Mouse (Mus musculus) heart, adult 2 months (tissue): ENCODE results near the gene Sacs. TPM values are rescaled to one million over a fixed set of nuclear protein-coding genes. Genes with fewer than 3 reads are reported as not detected.
A peak's percentile ranks its signal among the peaks of the same experiment; 100 is the strongest.

Source experiments
- DNase-seq, 2 experiments: peaks; one replicate each; pipeline ENCODE4 v3.0.0; 2021
- H3K27ac ChIP-seq: fragments of 200-600 bp; 2 replicates; pipeline ENCODE4 v1.8.1; 2022
- H3K27me3 ChIP-seq: fragments of 200-500 bp; 2 replicates; pipeline ENCODE4 v1.6.1; 2012; ENCODE audit warnings: mild to moderate bottlenecking, low read length, inconsistent platforms, mixed read lengths; ENCODE audit not compliant: control insufficient read depth, insufficient read depth
- H3K36me3 ChIP-seq: fragments of 200-500 bp; 2 replicates; pipeline ENCODE4 v1.6.1; 2012; ENCODE audit warnings: low read length, inconsistent platforms; ENCODE audit not compliant: control insufficient read depth, insufficient read depth
- H3K4me1 ChIP-seq: fragments of 200-500 bp; 2 replicates; pipeline ENCODE4 v1.6.1; 2011; ENCODE audit warnings: low read length; ENCODE audit not compliant: control insufficient read depth, insufficient read depth
- H3K4me3 ChIP-seq: fragments of 200-600 bp; 2 replicates; pipeline ENCODE4 v1.8.1; 2022
- H3K79me2 ChIP-seq: fragments of 200-500 bp; replicated peaks from 2 replicates; pipeline ENCODE4 v1.6.1; 2012; ENCODE audit warnings: mild to moderate bottlenecking, inconsistent platforms, low read length, moderate library complexity, mixed read lengths; ENCODE audit not compliant: control insufficient read depth, insufficient read depth
- H3K9ac ChIP-seq: fragments of 200-500 bp; 2 replicates; pipeline ENCODE4 v1.6.1; 2012; ENCODE audit warnings: low read depth, mild to moderate bottlenecking, control low read depth, inconsistent platforms, low read length, mixed read lengths
- CTCF ChIP-seq: fragments of 200-600 bp; IDR thresholded peaks from 2 replicates; pipeline ENCODE4 v1.8.1; 2022; ENCODE audit warnings: antibody characterized with exemption, mild to moderate bottlenecking, moderate library complexity
- EP300 ChIP-seq: fragments of 200-500 bp; IDR thresholded peaks from 2 replicates; pipeline ENCODE4 v1.6.1; 2011; ENCODE audit warnings: low read depth, low read length, control low read depth; ENCODE audit not compliant: insufficient read depth
- POLR2A ChIP-seq: fragments of 200-500 bp; IDR thresholded peaks from 2 replicates; pipeline ENCODE4 v1.6.1; 2011; ENCODE audit warnings: mild to moderate bottlenecking, low read depth, low read length, control low read depth; ENCODE audit not compliant: insufficient read depth
- WGBS: fragments of 180-500 bp; shearing (Covaris S2); methylation state at CpG from one replicate; pipeline ENCODE4 v1.1.7; 2018; 5-methylcytosine and 5-hydroxymethylcytosine counted together
- intact Hi-C: fragments of 180-260 bp; cut with DNase I; formaldehyde crosslinking; loops from one replicate; pipeline ENCODE4 v1.15.1; 2025
- long read RNA-seq: library from polyadenylated mRNA; stranded (forward); transcript quantifications from one replicate; pipeline ENCODE4 v2.0.0, GENCODE M21; 2021
- polyA plus RNA-seq: library from polyadenylated mRNA; depleted of rRNA; stranded (reverse); fragments of >200 nt; gene quantifications from 2 replicates; pipeline ENCODE4 v1.2.3, GENCODE M21; 2012; rRNA removed
- total RNA-seq, 2 experiments: library from RNA; stranded (reverse); gene quantifications; 2 replicates each; pipeline ENCODE4 v1.2.3; 2021

Gene Sacs
- total RNA-seq (10 to 100 TPM; 24.2 to 25.8 TPM), polyA plus RNA-seq (3.3 and 8.9 TPM in 2 replicates)
- long read RNA-seq, partial matches to known transcripts = 0 of 2 reads
- long read RNA-seq, other reads (novel, unspliced or antisense) = 2 of 2 reads

GRCm38 (mm10) chr14:61137994-61138726, at the start of gene Sacs:
TSS of gene Sacs (plus strand) at chr14:61138457.
- Histone ChIP-seq H3K4me1 (peaks cover 1% of the 10 kb centered on the region), H3K27ac (peak within 1 kb of the TSS; percentile 78), H3K4me3 (peak within 1 kb of the TSS; percentile 63), H3K79me2 (no peaks in the 10 kb centered on the region), H3K36me3 (peaks cover 2% of the 10 kb centered on the region), H3K9ac (peak within 1 kb of the TSS; percentile 74), H3K27me3 (0 out of 2 replicates have a peak, but pooled peaks cover 1% of the 10 kb centered on the region)
- intact Hi-C loops = loop anchor here (1.0 to 10.0 kb wide), 3 partner anchors 19 to 157 kb away; no protein-coding TSS in a partner anchor
- DNase-seq = peak; percentile 39 to 48
- TF ChIP-seq POLR2A = peak; percentile 54; the same call in 1 of the 2 replicates
- TF ChIP-seq CTCF = peak; percentile 63
- no peak for TF ChIP-seq EP300
- WGBS = 10% methylated on average over 23 of the region's 23 CpGs

DNA sequence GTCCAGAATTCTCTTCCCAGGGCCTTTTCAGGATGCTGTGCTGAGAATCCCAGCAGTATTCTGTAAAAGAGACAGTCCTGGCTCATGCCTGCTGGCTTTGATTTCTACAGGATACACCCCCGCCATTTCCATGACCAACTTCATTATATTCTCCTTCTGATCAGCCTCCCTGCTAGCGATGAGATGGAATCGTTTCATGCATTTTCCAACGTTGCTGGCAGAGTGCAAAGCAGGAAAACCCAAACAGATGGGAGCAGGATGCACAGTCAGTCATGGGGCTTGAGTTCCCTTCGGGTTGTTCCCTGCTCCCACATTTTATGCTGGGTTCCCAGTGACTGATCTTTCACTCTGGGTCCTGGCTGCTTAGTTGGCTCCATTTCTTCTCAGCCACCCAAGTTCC, 47.3 kb upstream of the Sacs start:
- H3K4me1 ChIP-seq = no peaks in the 10 kb centered on the region
- H3K36me3 ChIP-seq = no peaks in the 10 kb centered on the region
- H3K27ac ChIP-seq = no peak overlapping the region
- no peaks in the 10 kb centered on the region for H3K27me3 ChIP-seq
- no peaks in the 10 kb centered on the region for H3K79me2 ChIP-seq
- intact Hi-C loops = no loop called here
- DNase-seq = no peak
- no peak overlapping the region for H3K4me3 ChIP-seq
- H3K9ac ChIP-seq = no peak overlapping the region
- no peak for TF ChIP-seq CTCF
- TF ChIP-seq POLR2A = no peak
- TF ChIP-seq EP300 = no peak
- 66% methylated on average over 5 of the region's 5 CpGs for WGBS

DNA sequence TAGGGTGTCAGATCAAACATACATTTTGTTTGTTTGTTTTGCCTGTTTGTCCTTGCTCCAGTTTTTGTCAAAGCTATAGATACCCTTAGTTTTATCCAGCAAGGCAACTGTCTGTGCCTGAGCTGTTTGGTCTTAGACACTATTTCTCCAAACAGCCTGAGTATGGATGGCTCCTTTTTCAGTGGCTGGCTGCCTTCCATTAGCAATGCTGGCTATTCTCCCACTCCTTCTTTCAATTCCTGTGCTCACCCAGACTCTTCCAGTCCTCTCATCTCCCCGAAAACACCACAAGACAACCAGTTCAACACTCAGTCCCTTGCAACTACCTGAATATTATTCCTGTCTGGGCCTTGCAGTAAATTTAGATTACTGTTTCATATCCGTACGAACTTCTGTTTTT, 46.2 kb upstream of the Sacs start:
- no peaks in the 10 kb centered on the region for H3K4me1 ChIP-seq
- no peak for TF ChIP-seq POLR2A
- H3K27ac ChIP-seq = no peak overlapping the region
- 73% methylated on average over 3 of the region's 3 CpGs for WGBS
- DNase-seq = no peak
- no peak overlapping the region for H3K9ac ChIP-seq
- intact Hi-C loops = no loop called here
- no peaks in the 10 kb centered on the region for H3K36me3 ChIP-seq
- no peaks in the 10 kb centered on the region for H3K27me3 ChIP-seq
- H3K4me3 ChIP-seq = no peak overlapping the region
- H3K79me2 ChIP-seq = no peaks in the 10 kb centered on the region

DNA sequence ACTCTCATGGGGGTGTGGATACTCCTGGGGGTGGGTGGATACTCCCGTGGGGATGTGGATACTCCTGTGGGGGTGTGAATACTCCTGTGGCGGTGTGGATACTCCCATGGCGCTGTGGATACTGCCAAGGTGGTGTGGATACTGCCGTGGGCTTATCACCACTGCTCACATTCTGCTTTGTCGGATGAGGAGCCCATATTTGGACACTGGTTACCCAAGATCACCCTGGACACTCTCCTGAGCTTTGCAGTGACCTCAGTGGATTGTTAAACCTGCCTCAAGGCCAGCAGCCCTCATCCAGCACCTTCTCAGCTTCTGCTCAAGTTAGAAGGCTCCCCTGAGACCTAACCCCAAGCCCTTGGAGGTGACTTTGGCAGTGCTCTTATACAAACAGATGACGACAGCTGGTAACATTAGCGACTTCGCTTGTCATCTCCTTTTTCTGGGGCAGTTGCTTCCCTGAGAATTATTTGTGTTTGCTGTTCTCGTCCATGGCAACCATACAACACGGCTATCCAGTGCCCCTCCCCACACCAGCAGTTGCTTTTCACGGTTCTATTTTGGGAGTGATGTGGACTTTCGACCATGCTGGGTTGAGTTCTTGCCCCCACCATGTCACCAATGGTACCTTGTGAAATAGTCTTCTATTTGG, 40.2 kb upstream of the Sacs start:
- no peaks in the 10 kb centered on the region for H3K4me1 ChIP-seq
- TF ChIP-seq CTCF (no peak), POLR2A (no peak), EP300 (no peak)
- no peaks in the 10 kb centered on the region for H3K27me3 ChIP-seq
- no peak overlapping the region for H3K9ac ChIP-seq
- peak in 1 of 2 experiments; percentile 39 for DNase-seq
- no peaks in the 10 kb centered on the region for H3K79me2 ChIP-seq
- H3K36me3 ChIP-seq = no peaks in the 10 kb centered on the region
- WGBS = 28% methylated on average over 12 of the region's 12 CpGs
- intact Hi-C loops = no loop called here
- H3K27ac ChIP-seq = no peak overlapping the region
- no peak overlapping the region for H3K4me3 ChIP-seq

DNA sequence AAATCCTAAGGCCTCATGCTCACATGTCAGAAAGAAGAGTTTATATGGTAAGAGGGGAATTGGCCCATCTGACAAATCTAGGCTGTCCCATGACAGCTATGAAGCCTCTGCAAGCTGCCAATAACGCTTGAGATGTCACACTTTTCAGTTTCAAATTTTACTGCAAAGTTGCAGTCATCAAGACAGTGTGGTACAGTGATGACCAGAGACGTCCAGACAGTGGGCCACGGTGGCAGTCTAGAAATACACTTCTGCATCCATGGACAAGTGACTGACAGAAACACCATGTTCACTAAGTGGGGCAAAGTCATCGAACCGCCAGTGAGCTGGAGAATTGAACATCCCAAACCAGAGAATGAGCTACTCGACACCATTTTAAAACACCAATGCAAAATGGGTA, 37.5 kb upstream of the Sacs start:
- TF ChIP-seq CTCF (no peak), POLR2A (no peak), EP300 (no peak)
- WGBS = 90% methylated on average over 6 of the region's 6 CpGs
- intact Hi-C loops = no loop called here

GRCm38 (mm10) chr14:61106404-61106803, 31.9 kb upstream of the Sacs start:
- WGBS = 80% methylated on average over 8 of the region's 8 CpGs
- H3K36me3 ChIP-seq = no peaks in the 10 kb centered on the region
- no peaks in the 10 kb centered on the region for H3K27me3 ChIP-seq
- H3K27ac ChIP-seq = no peak overlapping the region
- no peak overlapping the region for H3K4me3 ChIP-seq
- TF ChIP-seq POLR2A = no peak
- TF ChIP-seq EP300 = no peak
- no peak for TF ChIP-seq CTCF
- H3K9ac ChIP-seq = no peak overlapping the region
- H3K79me2 ChIP-seq = no peaks in the 10 kb centered on the region
- H3K4me1 ChIP-seq = no peaks in the 10 kb centered on the region
- no peak for DNase-seq
- intact Hi-C loops = no loop called here

More for the DNA sequence above, 37.5 kb upstream of the Sacs start:
- no peaks in the 10 kb centered on the region for H3K27me3 ChIP-seq
- H3K79me2 ChIP-seq = no peaks in the 10 kb centered on the region
- H3K4me1 ChIP-seq = no peaks in the 10 kb centered on the region
- H3K9ac ChIP-seq = no peak overlapping the region
- no peak overlapping the region for H3K4me3 ChIP-seq
- no peak for DNase-seq
- H3K36me3 ChIP-seq = no peaks in the 10 kb centered on the region
- no peak overlapping the region for H3K27ac ChIP-seq
